Mouse (Mus musculus) ES-Bruce4 (cell line): ENCODE data around the gene Pde11a.

Experiments used
- CTCF ChIP-seq: IDR thresholded peaks from one replicate; pipeline ENCODE4 v1.8.1; 2011; ENCODE audit warnings: low read depth, low read length
- POLR2A ChIP-seq: IDR thresholded peaks from one replicate; pipeline ENCODE4 v1.8.1; 2011; ENCODE audit warnings: low read length; ENCODE audit not compliant: insufficient read depth

DNA sequence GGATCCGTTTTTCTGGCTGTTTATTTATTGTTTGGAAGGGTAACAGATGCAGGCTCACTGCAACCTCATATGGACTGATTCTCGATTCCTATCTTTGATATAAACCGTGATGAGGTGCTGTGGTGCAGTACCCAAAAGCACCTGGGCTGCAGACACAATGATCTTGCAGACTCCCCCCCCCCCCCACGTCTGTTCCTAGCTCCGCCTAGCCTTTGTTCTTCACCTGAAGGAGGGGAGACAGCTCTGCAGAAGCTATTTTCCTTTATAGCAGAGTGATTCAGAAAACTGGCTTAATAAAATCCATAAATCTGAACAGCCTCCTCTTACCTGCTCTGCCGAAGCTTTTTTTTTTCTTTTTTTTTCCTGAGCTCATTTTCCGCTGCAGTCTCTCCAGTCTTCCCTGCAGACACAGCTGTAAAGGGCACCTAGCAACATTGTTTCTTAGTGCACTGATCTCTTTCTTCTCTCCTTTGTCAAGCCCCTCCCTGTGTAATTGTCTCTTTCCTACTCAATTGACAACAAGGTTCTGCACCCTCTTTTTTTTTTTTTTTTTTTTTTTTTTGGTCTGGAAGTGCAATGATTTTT, 349.7 kb downstream of the Pde11a start:
- TF ChIP-seq POLR2A = no peak
- no peak for TF ChIP-seq CTCF
